Mouse (Mus musculus): ENCODE measurements at regions not wholly inside any gene's neighbourhood (a gene's known extent, or its start where the extent isn't known, plus 50 kb on each side); places are given as distances from the start of the nearest gene placed in this dataset.

GRCm38 (mm10) chr15:16076492-16077288 is 651.9 kb upstream of the Cdh9 start:
- TF ChIP-seq CTCF (IDR thresholded peaks at IDR 0.05 in 2 of 3, conservative IDR thresholded peaks at IDR 0.05 in 1 of 3; ENCODE audit: control insufficient read depth in 1 of 3, insufficient read depth in 1 of 3, low read depth in 2 of 3, low read length in 3 of 3, poor library complexity in 1 of 3, severe bottlenecking in 1 of 3), result no peak
- TF ChIP-seq RCOR1 (IDR thresholded peaks at IDR 0.05; ENCODE audit: low read depth, low read length), result no peak
- TF ChIP-seq POLR2A (IDR thresholded peaks at IDR 0.05; ENCODE audit: control insufficient read depth in 1 of 2, insufficient read depth in 1 of 2, low read depth in 1 of 2, low read length in 2 of 2, poor library complexity in 1 of 2), result no peak
- TF ChIP-seq MAFK (IDR thresholded peaks at IDR 0.05; ENCODE audit: borderline replicate concordance, low read depth, low read length), result no peak

Data from MEL (cell line).